Mouse (Mus musculus) lung, embryonic 15.5 days (tissue): ENCODE results near the gene Ndufa1. TPM values are rescaled to one million over a fixed set of nuclear protein-coding genes. Genes with fewer than 3 reads are reported as not detected.
"Not testable (repeated sequence)": the region's sequence is repeated elsewhere in the genome, so short reads cannot be mapped to it uniquely, and the experiment has no call there.

ENCODE experiments used
- ATAC-seq: fragments of 200-750 bp; cut with Nextera tagmentation; 2 replicates; pipeline ENCODE4 v1.8.0; 2017; ENCODE audit warnings: moderate number of reproducible peaks, borderline replicate concordance; ENCODE audit not compliant: low FRiP score, low TSS enrichment; ENCODE audit errors: extremely low read depth
- H3K27ac ChIP-seq: fragments of 300-500 bp; sonication (generic); 2 replicates; pipeline ENCODE4 v1.5.1; 2015; ENCODE audit warnings: moderate library complexity, mild to moderate bottlenecking, inconsistent platforms
- H3K27me3 ChIP-seq: fragments of 300-500 bp; sonication (generic); 2 replicates; pipeline ENCODE4 v1.6.1; 2015; ENCODE audit warnings: inconsistent platforms
- H3K36me3 ChIP-seq: fragments of 300-500 bp; sonication (generic); 2 replicates; pipeline ENCODE4 v1.6.1; 2015; ENCODE audit warnings: inconsistent platforms
- H3K4me1 ChIP-seq: fragments of 300-500 bp; sonication (generic); 2 replicates; pipeline ENCODE4 v1.6.1; 2015; ENCODE audit warnings: inconsistent platforms
- H3K4me2 ChIP-seq: fragments of 300-500 bp; sonication (generic); 2 replicates; pipeline ENCODE4 v1.6.1; 2015; ENCODE audit warnings: inconsistent platforms, mild to moderate bottlenecking, moderate library complexity
- H3K4me3 ChIP-seq: fragments of 300-500 bp; sonication (generic); 2 replicates; pipeline ENCODE4 v1.5.1; 2015; ENCODE audit warnings: mild to moderate bottlenecking, inconsistent platforms
- H3K9ac ChIP-seq: fragments of 300-500 bp; sonication (generic); 2 replicates; pipeline ENCODE4 v1.6.1; 2015; ENCODE audit warnings: inconsistent platforms
- H3K9me3 ChIP-seq: fragments of 300-500 bp; sonication (generic); 2 replicates; pipeline ENCODE4 v1.6.1; 2016; ENCODE audit warnings: inconsistent platforms
- WGBS: fragments of 180-500 bp; shearing (Covaris S2); methylation state at CpG from one replicate; pipeline ENCODE4 v1.1.7; 2015; 5-methylcytosine and 5-hydroxymethylcytosine counted together
- polyA plus RNA-seq: library from polyadenylated mRNA; unstranded; fragments of >200 nt; fragmentation: Nextera tagmentation; extraction: Ambion mirVana; gene quantifications from 2 replicates; pipeline ENCODE4 v1.2.1, GENCODE M21; 2015

The Ndufa1 gene
- 399 and 410 TPM in 2 replicates for polyA plus RNA-seq

- peak within 1 kb of the TSS; percentile 63 for H3K4me2 ChIP-seq
- H3K9ac ChIP-seq, result peak within 1 kb of the TSS; percentile 55
- no peaks in the 10 kb centered on the region for H3K27me3 ChIP-seq
- no peaks in the 10 kb centered on the region for H3K36me3 ChIP-seq
- peak within 1 kb of the TSS; percentile 58 for H3K4me3 ChIP-seq
- H3K27ac ChIP-seq, result 0 out of 2 replicates have a peak within 1 kb of the TSS, but pooled peaks have one; percentile 33
- H3K9me3 ChIP-seq, result no peaks in the 10 kb centered on the region
- WGBS, result 16% methylated on average over 63 of the region's 63 CpGs
- no peaks in the 10 kb centered on the region for H3K4me1 ChIP-seq
- peak; percentile 89 for ATAC-seq
Observed at GRCm38 (mm10) chrX:37191105-37191743, at the start of gene Ndufa1, which contains the start of gene Rnf113a1. Gene Ndufa1 (minus strand): TSS chrX:37191163. Gene Rnf113a1 (plus strand): TSS chrX:37191245.

- WGBS, result 54% methylated on average over 1 of the region's 1 CpGs
- H3K4me2 ChIP-seq, H3K27me3 ChIP-seq, H3K36me3 ChIP-seq, H3K9me3 ChIP-seq, H3K4me3 ChIP-seq, ATAC-seq, H3K9ac ChIP-seq, H3K4me1 ChIP-seq, H3K27ac ChIP-seq: not testable (repeated sequence)
Observed at GRCm38 (mm10) chrX:37222158-37222557, 31.2 kb upstream of the Ndufa1 start, which contains the start of gene Rhox1. Gene Rhox1 (minus strand): TSS chrX:37222258.

DNA sequence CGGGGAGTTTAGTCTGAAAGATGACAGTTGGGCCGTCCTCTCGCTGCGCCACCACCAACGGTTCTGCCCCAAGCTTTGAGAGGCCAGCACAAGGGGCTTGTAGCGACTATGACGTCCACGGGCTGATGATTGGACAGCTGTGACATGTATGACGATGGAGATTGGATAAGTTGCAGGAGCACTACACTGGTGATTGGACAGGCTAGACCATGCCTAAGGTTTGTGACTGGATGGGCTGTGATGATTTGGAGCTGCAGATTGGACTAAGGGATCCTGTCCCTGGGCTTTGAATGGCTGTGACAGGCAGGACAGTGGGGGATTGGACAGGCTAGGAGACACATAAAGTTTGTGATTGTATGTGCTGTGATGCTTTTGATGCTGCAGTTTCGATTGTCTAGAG lies 20.0 kb upstream of the Ndufa1 start, which contains the start of gene Gm9:
Gene Gm9 (minus strand): TSS at position 101 of the 400 bp plus-strand sequence.
- Histone ChIP-seq H3K9me3 (no peaks in the 10 kb centered on the region), H3K27me3 (no peaks in the 10 kb centered on the region), H3K4me1 (no peaks in the 10 kb centered on the region), H3K27ac (no peak within 1 kb of the TSS), H3K36me3 (no peaks in the 10 kb centered on the region), H3K4me3 (no peak within 1 kb of the TSS), H3K4me2 (no peak within 1 kb of the TSS), H3K9ac (no peak within 1 kb of the TSS)
- 78% methylated on average over 10 of the region's 10 CpGs for WGBS
- no peak for ATAC-seq

DNA sequence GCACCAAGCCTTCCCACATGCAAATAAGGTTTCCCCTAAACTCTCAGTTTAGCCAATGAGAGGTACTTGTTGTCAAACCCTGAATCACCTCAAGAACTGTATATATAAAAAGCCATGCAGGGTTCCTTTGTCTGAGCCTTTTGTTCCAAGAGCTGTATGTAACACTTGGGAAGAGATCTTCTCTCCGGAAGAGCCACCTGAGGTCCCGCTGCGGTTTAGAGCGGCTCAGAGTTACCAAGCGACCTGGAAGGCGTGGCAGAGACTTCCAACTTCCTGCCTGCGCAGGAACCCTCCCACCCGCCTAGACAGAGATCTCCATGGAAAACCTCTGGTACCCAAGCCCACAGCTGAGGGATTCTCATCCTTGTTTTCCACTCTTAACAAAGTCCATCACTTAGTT lies 7.7 kb upstream of the Ndufa1 start:
- 51% methylated on average over 8 of the region's 8 CpGs for WGBS

DNA sequence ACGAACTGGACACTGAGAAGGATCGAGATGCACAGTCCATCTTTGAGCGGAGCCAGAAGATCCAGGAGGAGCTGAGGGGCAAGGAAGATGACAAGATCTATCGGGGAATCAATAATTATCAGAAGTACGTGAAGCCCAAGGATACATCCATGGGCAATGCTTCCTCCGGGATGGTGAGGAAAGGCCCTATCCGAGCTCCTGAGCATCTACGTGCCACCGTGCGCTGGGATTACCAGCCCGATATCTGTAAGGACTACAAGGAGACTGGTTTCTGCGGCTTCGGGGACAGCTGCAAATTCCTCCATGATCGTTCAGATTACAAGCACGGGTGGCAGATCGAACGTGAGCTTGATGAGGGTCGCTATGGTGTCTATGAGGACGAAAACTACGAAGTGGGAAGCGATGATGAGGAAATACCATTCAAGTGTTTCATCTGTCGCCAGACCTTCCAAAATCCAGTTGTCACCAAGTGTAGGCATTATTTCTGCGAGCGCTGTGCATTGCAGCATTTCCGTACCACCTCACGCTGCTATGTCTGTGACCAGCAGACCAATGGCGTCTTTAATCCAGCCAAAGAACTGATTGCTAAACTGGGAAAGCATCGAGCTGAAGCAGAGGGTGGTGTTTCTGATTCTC lies 899 bp upstream of the Ndufa1 start:
- H3K4me2 ChIP-seq, result peak overlapping the region; percentile 63
- H3K4me1 ChIP-seq, result no peaks in the 10 kb centered on the region
- no peaks in the 10 kb centered on the region for H3K36me3 ChIP-seq
- 25% methylated on average over 28 of the region's 28 CpGs for WGBS
- H3K9ac ChIP-seq, result peak overlapping the region; percentile 55
- ATAC-seq, result 0 out of 2 replicates have a peak, but pooled peaks have one; percentile 1
- no peaks in the 10 kb centered on the region for H3K27me3 ChIP-seq
- H3K9me3 ChIP-seq, result no peaks in the 10 kb centered on the region
- peak overlapping the region; percentile 58 for H3K4me3 ChIP-seq
- H3K27ac ChIP-seq, result no peak overlapping the region

More for the DNA sequence above, 7.7 kb upstream of the Ndufa1 start:
- Histone ChIP-seq H3K9ac (no peak overlapping the region), H3K4me3 (no peak overlapping the region), H3K36me3 (no peaks in the 10 kb centered on the region), H3K9me3 (no peaks in the 10 kb centered on the region), H3K4me1 (no peaks in the 10 kb centered on the region), H3K27me3 (no peaks in the 10 kb centered on the region), H3K27ac (no peak overlapping the region), H3K4me2 (no peak overlapping the region)
- ATAC-seq, result no peak

DNA sequence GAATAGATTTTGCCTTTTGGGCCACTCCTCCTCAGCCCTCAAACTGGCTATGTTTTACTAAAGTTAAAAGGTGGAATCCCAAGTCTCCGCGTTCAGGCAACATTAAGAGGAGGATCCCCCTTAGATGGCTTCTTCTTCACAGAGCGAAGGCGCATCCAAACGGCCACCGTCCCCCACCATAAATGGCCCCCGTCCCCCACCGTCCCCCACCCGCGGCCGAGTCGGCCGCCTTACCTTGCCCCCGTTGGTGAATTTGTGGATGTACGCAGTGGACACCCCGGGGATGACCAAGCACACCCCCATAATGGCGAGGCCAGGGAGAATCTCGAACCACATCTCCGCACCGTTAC lies 233 bp downstream of the Ndufa1 start:
- peak overlapping the region; percentile 63 for H3K4me2 ChIP-seq
- no peaks in the 10 kb centered on the region for H3K9me3 ChIP-seq
- H3K36me3 ChIP-seq, result no peaks in the 10 kb centered on the region
- no peaks in the 10 kb centered on the region for H3K4me1 ChIP-seq
- H3K9ac ChIP-seq, result peak overlapping the region; percentile 42
- 14% methylated on average over 20 of the region's 20 CpGs for WGBS
- H3K27ac ChIP-seq, result no peak overlapping the region
- peak overlapping the region; percentile 58 for H3K4me3 ChIP-seq
- ATAC-seq, result no peak
- H3K27me3 ChIP-seq, result no peaks in the 10 kb centered on the region

- H3K4me2 ChIP-seq, result peak overlapping the region; percentile 38
- H3K4me3 ChIP-seq, result not testable (repeated sequence)
- WGBS, result 46% methylated on average over 8 of the region's 8 CpGs
Observed at GRCm38 (mm10) chrX:37184401-37184800, 6.6 kb downstream of the Ndufa1 start.

DNA sequence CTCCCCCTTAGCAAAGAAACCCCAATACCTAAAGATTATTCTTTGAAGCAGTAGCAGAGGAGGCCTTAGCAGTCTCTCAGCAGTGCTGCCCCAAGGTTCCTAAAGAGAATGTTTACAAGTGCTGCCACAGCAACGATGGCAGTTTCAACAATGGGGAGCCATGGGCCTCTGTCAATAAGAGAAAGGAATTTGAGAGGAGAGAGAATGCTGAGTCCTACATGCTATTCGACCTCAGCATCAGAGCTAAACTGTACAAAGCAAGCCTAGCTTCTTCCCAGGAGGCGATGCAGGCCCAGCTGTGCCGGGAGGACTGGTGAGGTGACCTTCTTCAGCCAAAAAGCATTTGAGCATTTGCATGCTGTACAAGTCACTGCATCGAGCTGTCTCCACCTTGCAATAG lies 22.2 kb downstream of the Ndufa1 start, which contains the start of gene Akap14:
Gene Akap14 (minus strand): TSS at position 101 of the 400 bp plus-strand sequence.
- Histone ChIP-seq H3K4me2 (no peak within 1 kb of the TSS), H3K4me3 (no peak within 1 kb of the TSS), H3K27ac (no peak within 1 kb of the TSS), H3K9me3 (no peaks in the 10 kb centered on the region), H3K27me3 (no peaks in the 10 kb centered on the region), H3K36me3 (no peaks in the 10 kb centered on the region), H3K9ac (no peak within 1 kb of the TSS), H3K4me1 (no peaks in the 10 kb centered on the region)
- no peak for ATAC-seq
- WGBS, result 44% methylated on average over 5 of the region's 5 CpGs

More at GRCm38 (mm10) chrX:37184401-37184800, 6.6 kb downstream of the Ndufa1 start:
- not testable (repeated sequence) for H3K9ac ChIP-seq, H3K4me1 ChIP-seq, H3K27ac ChIP-seq, H3K27me3 ChIP-seq, ATAC-seq, H3K36me3 ChIP-seq, H3K9me3 ChIP-seq

- Histone ChIP-seq H3K9me3 (no peaks in the 10 kb centered on the region), H3K27me3 (no peaks in the 10 kb centered on the region), H3K4me3 (no peak overlapping the region), H3K4me2 (no peak overlapping the region), H3K27ac (no peak overlapping the region), H3K9ac (no peak overlapping the region), H3K36me3 (no peaks in the 10 kb centered on the region), H3K4me1 (no peaks in the 10 kb centered on the region)
- ATAC-seq, result no peak
- 23% methylated on average over 3 of the region's 3 CpGs for WGBS
Observed at GRCm38 (mm10) chrX:37167085-37167484, 23.9 kb downstream of the Ndufa1 start.

DNA sequence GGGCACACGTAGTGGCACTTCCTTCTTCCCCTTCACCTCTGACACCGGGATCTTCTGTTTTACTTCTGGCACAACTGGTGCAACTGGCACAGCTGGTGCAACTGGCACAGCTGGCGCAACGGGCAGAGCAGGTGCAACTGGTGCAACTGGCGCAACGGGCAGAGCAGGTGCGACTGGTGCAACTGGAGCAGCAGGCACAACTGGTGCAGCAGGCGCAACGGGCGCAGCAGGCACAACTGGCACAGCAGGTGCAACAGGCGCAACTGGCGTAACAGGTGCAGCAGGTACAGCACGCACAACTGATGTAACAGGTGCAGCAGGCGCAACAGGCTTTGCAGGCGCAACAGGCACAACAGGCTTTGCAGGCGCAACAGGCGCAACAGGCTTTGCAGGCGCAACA lies 27.8 kb downstream of the Ndufa1 start:
- H3K9me3 ChIP-seq, result no peaks in the 10 kb centered on the region
- H3K27ac ChIP-seq, result no peak overlapping the region
- H3K36me3 ChIP-seq, result no peaks in the 10 kb centered on the region
- ATAC-seq, result no peak
- no peak overlapping the region for H3K9ac ChIP-seq
- H3K4me1 ChIP-seq, result no peaks in the 10 kb centered on the region
- no peak overlapping the region for H3K4me3 ChIP-seq
- no peaks in the 10 kb centered on the region for H3K27me3 ChIP-seq
- H3K4me2 ChIP-seq, result no peak overlapping the region
- WGBS, result 70% methylated on average over 18 of the region's 18 CpGs

GRCm38 (mm10) chrX:37161169-37161568 lies 29.8 kb downstream of the Ndufa1 start:
- no peaks in the 10 kb centered on the region for H3K36me3 ChIP-seq
- ATAC-seq, result no peak

GRCm38 (mm10) chrX:37157839-37158238 lies 33.1 kb downstream of the Ndufa1 start:
- H3K4me3 ChIP-seq, result no peak overlapping the region
- H3K27me3 ChIP-seq, result no peaks in the 10 kb centered on the region
- H3K9ac ChIP-seq, result no peak overlapping the region
- no peak overlapping the region for H3K27ac ChIP-seq
- peaks cover 3% of the 10 kb centered on the region; the same call in 1 of the 2 replicates for H3K36me3 ChIP-seq
- H3K4me1 ChIP-seq, result no peaks in the 10 kb centered on the region
- WGBS, result 53% methylated on average over 4 of the region's 4 CpGs
- no peak overlapping the region for H3K4me2 ChIP-seq
- H3K9me3 ChIP-seq, result no peaks in the 10 kb centered on the region
- ATAC-seq, result no peak

More at GRCm38 (mm10) chrX:37161169-37161568, 29.8 kb downstream of the Ndufa1 start:
- WGBS, result 69% methylated on average over 10 of the region's 10 CpGs
- Histone ChIP-seq H3K4me3 (no peak overlapping the region), H3K4me2 (no peak overlapping the region), H3K27ac (no peak overlapping the region), H3K9ac (no peak overlapping the region), H3K27me3 (no peaks in the 10 kb centered on the region), H3K9me3 (no peaks in the 10 kb centered on the region), H3K4me1 (no peaks in the 10 kb centered on the region)
